Mouse (Mus musculus): ENCODE results near the gene Rictor. TPM values are rescaled to one million over a fixed set of nuclear protein-coding genes. Genes with fewer than 3 reads are reported as not detected.

Gene Rictor
- 81.4 to 91.2 TPM (median 86.5 TPM) in 4 replicates for total RNA-seq (2023)

DNA sequence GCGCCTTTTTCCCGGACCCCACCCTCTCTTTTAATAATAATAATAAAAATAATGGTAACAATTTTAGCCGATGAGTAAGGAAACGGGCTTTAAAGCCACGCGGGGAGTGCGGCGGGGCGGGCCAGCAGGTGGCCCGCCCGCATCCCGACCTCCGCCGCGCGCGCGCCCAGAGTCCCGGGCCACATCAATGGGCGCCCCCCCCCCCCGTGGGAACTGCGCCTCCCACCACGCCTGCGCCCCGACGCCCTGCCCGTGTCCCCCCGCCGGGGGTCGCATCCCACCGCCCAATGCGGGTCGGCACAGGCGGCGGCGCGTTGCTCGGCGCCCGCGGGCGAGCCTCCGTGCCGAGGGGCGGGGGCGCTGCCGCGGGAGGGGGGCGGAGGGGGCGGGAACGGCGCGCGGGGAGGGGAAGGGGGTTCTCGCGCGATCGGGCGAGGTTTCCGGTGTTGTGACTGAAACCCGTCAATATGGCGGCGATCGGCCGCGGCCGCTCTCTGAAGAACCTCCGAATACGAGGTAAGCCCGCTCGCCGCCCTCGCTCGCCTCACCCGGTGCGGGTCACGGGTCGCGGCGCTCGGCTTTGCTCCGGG lies at the start of gene Rictor:
TSS of gene Rictor (plus strand) at position 444 of the 590 bp plus-strand sequence.

Other genes with a start within 250 kb of the Rictor start
- gene Fyb, start 185.5 kb upstream of the Rictor start, total RNA-seq (2023) = 5.4 to 10.8 TPM (median 8.1 TPM) in 4 replicates
- not detected in 4 replicates for gene Osmr, start 166.6 kb downstream of the Rictor start, total RNA-seq (2023)

All from B cell, adult 62 days (primary cell).